Mouse (Mus musculus) kidney, adult 2 months (tissue): ENCODE data around the gene Pdia2. TPM values are rescaled to one million over a fixed set of nuclear protein-coding genes. Genes with fewer than 3 reads are reported as not detected.

ENCODE experiments used
- DNase-seq: peaks from one replicate; pipeline ENCODE4 v3.0.0; 2021
- H3K27ac ChIP-seq: fragments of 200-500 bp; 2 replicates; pipeline ENCODE4 v1.5.1; 2012; ENCODE audit warnings: low read depth, low read length, control low read depth, inconsistent platforms; ENCODE audit not compliant: insufficient read depth
- H3K27me3 ChIP-seq: fragments of 200-500 bp; replicated peaks from 2 replicates; pipeline ENCODE4 v1.6.1; 2012; ENCODE audit warnings: mild to moderate bottlenecking, moderate library complexity, low read length, inconsistent platforms; ENCODE audit not compliant: control insufficient read depth, insufficient read depth
- H3K36me3 ChIP-seq: fragments of 200-500 bp; 2 replicates; pipeline ENCODE4 v1.6.1; 2012; ENCODE audit warnings: mild to moderate bottlenecking, moderate library complexity, low read length, inconsistent platforms; ENCODE audit not compliant: control insufficient read depth, insufficient read depth
- H3K4me1 ChIP-seq: fragments of 200-500 bp; 2 replicates; pipeline ENCODE4 v1.6.1; 2011; ENCODE audit warnings: low read length; ENCODE audit not compliant: control insufficient read depth, insufficient read depth
- H3K4me3 ChIP-seq: fragments of 200-500 bp; 2 replicates; pipeline ENCODE4 v1.5.1; 2011; ENCODE audit warnings: mild to moderate bottlenecking, low read depth, low read length, control low read depth; ENCODE audit not compliant: insufficient read depth
- CTCF ChIP-seq: fragments of 200-500 bp; conservative IDR thresholded peaks from 2 replicates; pipeline ENCODE4 v1.5.1; 2011; ENCODE audit warnings: low read depth, mild to moderate bottlenecking, control low read depth, low read length, moderate library complexity, mixed read lengths; ENCODE audit not compliant: insufficient read depth, insufficient read length
- POLR2A ChIP-seq: fragments of 200-500 bp; IDR thresholded peaks from one replicate; pipeline ENCODE4 v1.6.1; 2011; ENCODE audit warnings: low read depth, low read length, control low read depth
- whole genome bisulfite sequencing: fragments of 180-500 bp; shearing (Covaris S2); methylation state at CpG from one replicate; pipeline ENCODE4 v1.1.7; 2018; 5-methylcytosine and 5-hydroxymethylcytosine counted together
- polyA plus RNA-seq: library from polyadenylated mRNA; depleted of rRNA; stranded (reverse); fragments of >200 nt; gene quantifications from 2 replicates; pipeline ENCODE4 v1.2.3, GENCODE M21; 2012; rRNA removed

The Pdia2 gene
- 0.20 and 0.37 TPM in 2 replicates for polyA plus RNA-seq

- 81% methylated on average over 4 of the region's 4 CpGs for WGBS
- no peak for DNase-seq
- Histone ChIP-seq H3K36me3 (no peaks in the 10 kb centered on the region), H3K27me3 (no peaks in the 10 kb centered on the region), H3K4me3 (no peak within 1 kb of the TSS), H3K27ac (no peak within 1 kb of the TSS), H3K4me1 (0 out of 2 replicates have a peak, but pooled peaks cover 7% of the 10 kb centered on the region)
- TF ChIP-seq CTCF (no peak), POLR2A (no peak)
Observed at GRCm38 (mm10) chr17:26198892-26199291, at the start of gene Pdia2. Pdia2 (minus strand) TSS chr17:26199087.

GRCm38 (mm10) chr17:26244101-26244841 is 45.4 kb upstream of the Pdia2 start, which contains the start of gene Fam234a:
Fam234a (minus strand) TSS chr17:26244242.
- H3K27ac ChIP-seq: peak within 1 kb of the TSS; percentile 75
- peaks cover 8% of the 10 kb centered on the region; the same call in 1 of the 2 replicates for H3K4me1 ChIP-seq
- no peaks in the 10 kb centered on the region for H3K27me3 ChIP-seq
- 5% methylated on average over 33 of the region's 33 CpGs for WGBS
- peak; percentile 4 for TF ChIP-seq POLR2A
- no peak for TF ChIP-seq CTCF
- DNase-seq: peak; percentile 98
- H3K4me3 ChIP-seq: peak within 1 kb of the TSS; percentile 62
- H3K36me3 ChIP-seq: no peaks in the 10 kb centered on the region

- peak overlapping the region; percentile 65 for H3K27ac ChIP-seq
- no peaks in the 10 kb centered on the region for H3K27me3 ChIP-seq
- H3K4me1 ChIP-seq: peaks cover 8% of the 10 kb centered on the region; the same call in 1 of the 2 replicates
- H3K36me3 ChIP-seq: no peaks in the 10 kb centered on the region
- under 1% methylated on average over 32 of the region's 32 CpGs for WGBS
- peak overlapping the region; percentile 62 for H3K4me3 ChIP-seq
- DNase-seq: peak; percentile 86
- TF ChIP-seq POLR2A (peak; percentile 29), CTCF (peak; percentile 49)
Observed at GRCm38 (mm10) chr17:26243471-26244100, 44.7 kb upstream of the Pdia2 start.

- WGBS: 82% methylated on average over 6 of the region's 6 CpGs
- H3K27ac ChIP-seq: no peak overlapping the region
- H3K27me3 ChIP-seq: no peaks in the 10 kb centered on the region
- no peak for DNase-seq
- H3K4me1 ChIP-seq: peaks cover 8% of the 10 kb centered on the region; the same call in 1 of the 2 replicates
- no peak overlapping the region for H3K4me3 ChIP-seq
- H3K36me3 ChIP-seq: no peaks in the 10 kb centered on the region
- TF ChIP-seq CTCF (no peak), POLR2A (no peak)
Observed at GRCm38 (mm10) chr17:26240990-26241389, 42.1 kb upstream of the Pdia2 start.

GRCm38 (mm10) chr17:26240120-26240790 is 41.4 kb upstream of the Pdia2 start:
- 75% methylated on average over 6 of the region's 6 CpGs for WGBS
- H3K4me1 ChIP-seq: peaks cover 8% of the 10 kb centered on the region; the same call in 1 of the 2 replicates
- TF ChIP-seq POLR2A (no peak), CTCF (no peak)
- H3K36me3 ChIP-seq: no peaks in the 10 kb centered on the region
- H3K27ac ChIP-seq: no peak overlapping the region
- H3K4me3 ChIP-seq: no peak overlapping the region
- no peak for DNase-seq
- no peaks in the 10 kb centered on the region for H3K27me3 ChIP-seq

- Histone ChIP-seq H3K4me3 (no peak overlapping the region), H3K36me3 (no peaks in the 10 kb centered on the region), H3K4me1 (peaks cover 8% of the 10 kb centered on the region; the same call in 1 of the 2 replicates), H3K27me3 (no peaks in the 10 kb centered on the region), H3K27ac (no peak overlapping the region)
- TF ChIP-seq POLR2A (no peak), CTCF (no peak)
- no peak for DNase-seq
- 72% methylated on average over 2 of the region's 2 CpGs for WGBS
Observed at GRCm38 (mm10) chr17:26239551-26239950, 40.7 kb upstream of the Pdia2 start.

GRCm38 (mm10) chr17:26237667-26238066 is 38.8 kb upstream of the Pdia2 start:
- Histone ChIP-seq H3K27ac (no peak overlapping the region), H3K4me3 (no peak overlapping the region), H3K36me3 (no peaks in the 10 kb centered on the region), H3K27me3 (no peaks in the 10 kb centered on the region), H3K4me1 (peaks cover 1% of the 10 kb centered on the region; the same call in 1 of the 2 replicates)
- TF ChIP-seq CTCF: no peak
- no peak for TF ChIP-seq POLR2A
- DNase-seq: no peak
- WGBS: 83% methylated on average over 10 of the region's 10 CpGs
